Mouse (Mus musculus): ENCODE measurements at regions not wholly inside any gene's neighbourhood (a gene's known extent, or its start where the extent isn't known, plus 50 kb on each side); places are given as distances from the start of the nearest gene placed in this dataset.

- no peak overlapping the region for H3K4me3 ChIP-seq (ENCODE audit: low read depth, low read length)
- ATAC-seq (ENCODE audit: extremely low read depth, insufficient number of reproducible peaks, low FRiP score, poor library complexity, severe bottlenecking), result no peak
- H3K36me3 ChIP-seq (replicated peaks), result no peaks in the 10 kb centered on the region
- DNase-seq (ENCODE audit: low spot score), result no peak
- H3K27me3 ChIP-seq (ENCODE audit: insufficient read depth, low read length), result no peaks in the 10 kb centered on the region
- H3K9me3 ChIP-seq (replicated peaks), result peaks cover 4% of the 10 kb centered on the region; the same call in 1 of the 2 replicates
- no peaks in the 10 kb centered on the region for H3K4me1 ChIP-seq (ENCODE audit: insufficient read depth, low read depth, low read length)
- TF ChIP-seq TAL1 (conservative IDR thresholded peaks at IDR 0.05; ENCODE audit: low read depth, low read length) (no peak), GATA1 (IDR thresholded peaks at IDR 0.05; ENCODE audit: borderline replicate concordance, low read length) (no peak), GATA2 (IDR thresholded peaks at IDR 0.05; ENCODE audit: borderline replicate concordance, low read depth, low read length) (no peak), POLR2AphosphoS5 (IDR thresholded peaks at IDR 0.05; ENCODE audit: insufficient replicate concordance, low read depth, low read length) (no peak), CTCF (IDR thresholded peaks at IDR 0.05; ENCODE audit: low read depth, low read length) (no peak)
These were observed 68.4 kb downstream of the 4931417E11Rik start for GRCm38 (mm10) chr6:73401059-73401458.

- H3K27me3 ChIP-seq (ENCODE audit: insufficient read depth, low read length), result no peaks in the 10 kb centered on the region
- no peak for ATAC-seq (ENCODE audit: extremely low read depth, insufficient number of reproducible peaks, low FRiP score, poor library complexity, severe bottlenecking)
- H3K4me1 ChIP-seq (ENCODE audit: insufficient read depth, low read depth, low read length), result no peaks in the 10 kb centered on the region
- H3K36me3 ChIP-seq (replicated peaks), result no peaks in the 10 kb centered on the region
- DNase-seq (ENCODE audit: low spot score), result no peak
- H3K9me3 ChIP-seq (replicated peaks), result peaks cover 2% of the 10 kb centered on the region; the same call in 1 of the 2 replicates
- no peak overlapping the region for H3K4me3 ChIP-seq (ENCODE audit: low read depth, low read length)
- TF ChIP-seq GATA2 (IDR thresholded peaks at IDR 0.05; ENCODE audit: borderline replicate concordance, low read depth, low read length) (no peak), GATA1 (IDR thresholded peaks at IDR 0.05; ENCODE audit: borderline replicate concordance, low read length) (no peak), TAL1 (conservative IDR thresholded peaks at IDR 0.05; ENCODE audit: low read depth, low read length) (no peak), CTCF (IDR thresholded peaks at IDR 0.05; ENCODE audit: low read depth, low read length) (no peak), POLR2AphosphoS5 (IDR thresholded peaks at IDR 0.05; ENCODE audit: insufficient replicate concordance, low read depth, low read length) (no peak)
These were observed 80.2 kb downstream of the 4931417E11Rik start for GRCm38 (mm10) chr6:73389301-73389700.

- TF ChIP-seq CTCF (IDR thresholded peaks at IDR 0.05; ENCODE audit: low read depth, low read length), result no peak
- no peak for TF ChIP-seq GATA1 (IDR thresholded peaks at IDR 0.05; ENCODE audit: borderline replicate concordance, low read length)
- no peak for TF ChIP-seq POLR2AphosphoS5 (IDR thresholded peaks at IDR 0.05; ENCODE audit: insufficient replicate concordance, low read depth, low read length)
- no peak for TF ChIP-seq GATA2 (IDR thresholded peaks at IDR 0.05; ENCODE audit: borderline replicate concordance, low read depth, low read length)
- no peak for TF ChIP-seq TAL1 (conservative IDR thresholded peaks at IDR 0.05; ENCODE audit: low read depth, low read length)
These were observed 83.2 kb downstream of the 4931417E11Rik start for GRCm38 (mm10) chr6:73386261-73386660.

GRCm38 (mm10) chr6:73379825-73380224 lies 89.6 kb downstream of the 4931417E11Rik start:
- Histone ChIP-seq H3K4me3 (ENCODE audit: low read depth, low read length) (no peak overlapping the region), H3K4me1 (ENCODE audit: insufficient read depth, low read depth, low read length) (no peaks in the 10 kb centered on the region), H3K36me3 (replicated peaks) (no peaks in the 10 kb centered on the region), H3K9me3 (replicated peaks) (peaks cover 6% of the 10 kb centered on the region), H3K27me3 (ENCODE audit: insufficient read depth, low read length) (no peaks in the 10 kb centered on the region)
- ATAC-seq (ENCODE audit: extremely low read depth, insufficient number of reproducible peaks, low FRiP score, poor library complexity, severe bottlenecking), result no peak
- no peak for TF ChIP-seq GATA2 (IDR thresholded peaks at IDR 0.05; ENCODE audit: borderline replicate concordance, low read depth, low read length)
- no peak for TF ChIP-seq CTCF (IDR thresholded peaks at IDR 0.05; ENCODE audit: low read depth, low read length)
- no peak for TF ChIP-seq TAL1 (conservative IDR thresholded peaks at IDR 0.05; ENCODE audit: low read depth, low read length)
- no peak for TF ChIP-seq GATA1 (IDR thresholded peaks at IDR 0.05; ENCODE audit: borderline replicate concordance, low read length)
- no peak for TF ChIP-seq POLR2AphosphoS5 (IDR thresholded peaks at IDR 0.05; ENCODE audit: insufficient replicate concordance, low read depth, low read length)
- no peak for DNase-seq (ENCODE audit: low spot score)

More at GRCm38 (mm10) chr6:73386261-73386660, 83.2 kb downstream of the 4931417E11Rik start:
- ATAC-seq (ENCODE audit: extremely low read depth, insufficient number of reproducible peaks, low FRiP score, poor library complexity, severe bottlenecking), result no peak
- H3K27me3 ChIP-seq (ENCODE audit: insufficient read depth, low read length), result no peaks in the 10 kb centered on the region
- no peaks in the 10 kb centered on the region; the same call in none of the 2 replicates for H3K9me3 ChIP-seq (replicated peaks)
- no peak overlapping the region for H3K4me3 ChIP-seq (ENCODE audit: low read depth, low read length)
- no peak for DNase-seq (ENCODE audit: low spot score)
- H3K36me3 ChIP-seq (replicated peaks), result no peaks in the 10 kb centered on the region
- H3K4me1 ChIP-seq (ENCODE audit: insufficient read depth, low read depth, low read length), result no peaks in the 10 kb centered on the region

DNA sequence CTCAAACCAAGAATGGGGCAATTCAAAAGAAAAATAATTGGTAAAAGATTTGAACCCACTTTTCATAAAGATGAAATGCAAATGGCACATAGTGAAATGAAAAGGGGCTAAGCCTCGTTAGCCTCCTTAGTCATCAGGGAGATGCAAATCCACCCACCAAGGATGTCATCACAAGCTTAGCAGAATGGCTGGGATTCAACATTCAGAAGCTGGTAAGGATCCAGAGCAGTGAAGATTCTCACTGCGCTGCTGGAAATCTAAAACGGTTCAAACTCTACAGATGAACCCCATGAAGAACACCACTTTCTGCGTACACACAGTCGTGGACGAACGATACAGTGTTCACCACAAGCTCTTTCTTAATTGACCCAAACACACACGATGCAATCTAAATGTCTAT lies 91.6 kb downstream of the 4931417E11Rik start:
- Histone ChIP-seq H3K4me3 (ENCODE audit: low read depth, low read length) (no peak overlapping the region), H3K27me3 (ENCODE audit: insufficient read depth, low read length) (no peaks in the 10 kb centered on the region), H3K36me3 (replicated peaks) (no peaks in the 10 kb centered on the region), H3K9me3 (replicated peaks) (peaks cover 8% of the 10 kb centered on the region; the same call in 1 of the 2 replicates), H3K4me1 (ENCODE audit: insufficient read depth, low read depth, low read length) (no peaks in the 10 kb centered on the region)
- no peak for DNase-seq (ENCODE audit: low spot score)
- TF ChIP-seq POLR2AphosphoS5 (IDR thresholded peaks at IDR 0.05; ENCODE audit: insufficient replicate concordance, low read depth, low read length) (no peak), GATA2 (IDR thresholded peaks at IDR 0.05; ENCODE audit: borderline replicate concordance, low read depth, low read length) (no peak), CTCF (IDR thresholded peaks at IDR 0.05; ENCODE audit: low read depth, low read length) (no peak), GATA1 (IDR thresholded peaks at IDR 0.05; ENCODE audit: borderline replicate concordance, low read length) (no peak), TAL1 (conservative IDR thresholded peaks at IDR 0.05; ENCODE audit: low read depth, low read length) (no peak)
- no peak for ATAC-seq (ENCODE audit: extremely low read depth, insufficient number of reproducible peaks, low FRiP score, poor library complexity, severe bottlenecking)

- DNase-seq (ENCODE audit: low spot score) (no peak), ATAC-seq (ENCODE audit: extremely low read depth, insufficient number of reproducible peaks, low FRiP score, poor library complexity, severe bottlenecking) (no peak)
- H3K9me3 ChIP-seq (replicated peaks), result peaks cover 8% of the 10 kb centered on the region; the same call in 1 of the 2 replicates
- H3K4me1 ChIP-seq (ENCODE audit: insufficient read depth, low read depth, low read length), result no peaks in the 10 kb centered on the region
- 0 out of 2 replicates have a peak, but pooled peaks have one; percentile 7 for TF ChIP-seq CTCF (IDR thresholded peaks at IDR 0.05; ENCODE audit: low read depth, low read length)
- no peak for TF ChIP-seq POLR2AphosphoS5 (IDR thresholded peaks at IDR 0.05; ENCODE audit: insufficient replicate concordance, low read depth, low read length)
- TF ChIP-seq TAL1 (conservative IDR thresholded peaks at IDR 0.05; ENCODE audit: low read depth, low read length), result no peak
- no peak for TF ChIP-seq GATA2 (IDR thresholded peaks at IDR 0.05; ENCODE audit: borderline replicate concordance, low read depth, low read length)
- TF ChIP-seq GATA1 (IDR thresholded peaks at IDR 0.05; ENCODE audit: borderline replicate concordance, low read length), result no peak
- H3K36me3 ChIP-seq (replicated peaks), result no peaks in the 10 kb centered on the region
- H3K27me3 ChIP-seq (ENCODE audit: insufficient read depth, low read length), result no peaks in the 10 kb centered on the region
- no peak overlapping the region for H3K4me3 ChIP-seq (ENCODE audit: low read depth, low read length)
These were observed 93.2 kb downstream of the 4931417E11Rik start for GRCm38 (mm10) chr6:73376291-73376690.

Data from G1E (cell line).